Mouse (Mus musculus): Measurements from ENCODE around the gene Vmn2r31.
A peak's percentile ranks its signal among the peaks of the same experiment; 100 is the strongest.
"Not testable (repeated sequence)": the region's sequence is repeated elsewhere in the genome, so short reads cannot be mapped to it uniquely, and the experiment has no call there.

Vmn2r31 gene

GRCm38 (mm10) chr7:7399603-7400002 lies at the start of gene Vmn2r31:
Gene Vmn2r31 (minus strand): TSS chr7:7399703.
- not testable (repeated sequence) for DNase-seq (ENCODE audit: low spot score)

GRCm38 (mm10) chr7:7374431-7374830 lies 25.1 kb downstream of the Vmn2r31 start, which contains the start of gene Gm45783:
Gene Gm45783 (minus strand): TSS chr7:7374573.
- peak; percentile 1 for DNase-seq (ENCODE audit: low spot score)

GRCm38 (mm10) chr7:7337509-7337908 lies 62.0 kb downstream of the Vmn2r31 start, which contains the start of gene Vmn2r30:
Gene Vmn2r30 (minus strand): TSS chr7:7337609.
- DNase-seq (ENCODE audit: low spot score) = not testable (repeated sequence)

Data from retina, embryonic 14.5 days (tissue).